Mouse (Mus musculus): ENCODE data around the gene F7. TPM values are rescaled to one million over a fixed set of nuclear protein-coding genes. Genes with fewer than 3 reads are reported as not detected.
"Not testable (repeated sequence)": the region's sequence is repeated elsewhere in the genome, so short reads cannot be mapped to it uniquely, and the experiment has no call there.

Gene F7
- polyA plus RNA-seq, 1 experiment from 2014 or later = 0.21 TPM

- peaks cover 18% of the 10 kb centered on the region; the same call in 1 of the 2 replicates for H3K4me1 ChIP-seq
- H3K4me2 ChIP-seq = no peak within 1 kb of the TSS
- H3K36me3 ChIP-seq = no peaks in the 10 kb centered on the region
- 65% methylated on average over 7 of the region's 7 CpGs for WGBS
- H3K4me3 ChIP-seq (replicated peaks) = no peak within 1 kb of the TSS
- no peaks in the 10 kb centered on the region for H3K9me3 ChIP-seq (replicated peaks)
- no peak for ATAC-seq (replicated peaks; ENCODE audit: low FRiP score)
- H3K27me3 ChIP-seq = no peaks in the 10 kb centered on the region
- no peak within 1 kb of the TSS for H3K27ac ChIP-seq
- H3K9ac ChIP-seq = no peak within 1 kb of the TSS
Measured at GRCm38 (mm10) chr8:13037015-13037414, 11.2 kb downstream of the F7 start, which contains the start of gene F10. Gene F10, plus strand, starts transcription at chr8:13037308.

GRCm38 (mm10) chr8:13037569-13037968 lies 11.7 kb downstream of the F7 start:
- H3K27me3 ChIP-seq = no peaks in the 10 kb centered on the region
- H3K4me3 ChIP-seq (replicated peaks) = no peak overlapping the region
- whole genome bisulfite sequencing = 39% methylated on average over 5 of the region's 5 CpGs
- no peak overlapping the region for H3K4me2 ChIP-seq
- peaks cover 18% of the 10 kb centered on the region; the same call in 1 of the 2 replicates for H3K4me1 ChIP-seq
- no peak overlapping the region for H3K27ac ChIP-seq
- no peak overlapping the region for H3K9ac ChIP-seq
- H3K36me3 ChIP-seq = no peaks in the 10 kb centered on the region
- H3K9me3 ChIP-seq (replicated peaks) = no peaks in the 10 kb centered on the region
- ATAC-seq (replicated peaks; ENCODE audit: low FRiP score) = peak; percentile 23

GRCm38 (mm10) chr8:13039054-13039453 lies 13.2 kb downstream of the F7 start:
- 73% methylated on average over 6 of the region's 6 CpGs for WGBS
- no peak overlapping the region for H3K27ac ChIP-seq
- H3K4me2 ChIP-seq = no peak overlapping the region
- H3K27me3 ChIP-seq = no peaks in the 10 kb centered on the region
- ATAC-seq (replicated peaks; ENCODE audit: low FRiP score) = no peak
- peaks cover 18% of the 10 kb centered on the region; the same call in 1 of the 2 replicates for H3K4me1 ChIP-seq
- no peak overlapping the region for H3K9ac ChIP-seq
- H3K36me3 ChIP-seq = no peaks in the 10 kb centered on the region
- H3K4me3 ChIP-seq (replicated peaks) = no peak overlapping the region
- H3K9me3 ChIP-seq (replicated peaks) = no peaks in the 10 kb centered on the region

GRCm38 (mm10) chr8:13041459-13041858 lies 15.6 kb downstream of the F7 start:
- no peak for ATAC-seq (replicated peaks; ENCODE audit: low FRiP score)
- WGBS = 85% methylated on average over 4 of the region's 4 CpGs

GRCm38 (mm10) chr8:13047652-13048051 lies 21.8 kb downstream of the F7 start:
- no peaks in the 10 kb centered on the region for H3K9me3 ChIP-seq (replicated peaks)
- H3K9ac ChIP-seq = no peak overlapping the region
- no peaks in the 10 kb centered on the region for H3K36me3 ChIP-seq
- WGBS = 54% methylated on average over 5 of the region's 5 CpGs
- no peaks in the 10 kb centered on the region for H3K4me1 ChIP-seq
- H3K4me2 ChIP-seq = no peak overlapping the region
- no peak overlapping the region for H3K27ac ChIP-seq
- ATAC-seq (replicated peaks; ENCODE audit: low FRiP score) = no peak
- no peak overlapping the region for H3K4me3 ChIP-seq (replicated peaks)
- H3K27me3 ChIP-seq = no peaks in the 10 kb centered on the region

More at GRCm38 (mm10) chr8:13041459-13041858, 15.6 kb downstream of the F7 start:
- Histone ChIP-seq H3K36me3 (no peaks in the 10 kb centered on the region), H3K4me3 (replicated peaks) (no peak overlapping the region), H3K9me3 (replicated peaks) (no peaks in the 10 kb centered on the region), H3K27me3 (no peaks in the 10 kb centered on the region), H3K9ac (no peak overlapping the region), H3K4me2 (no peak overlapping the region), H3K27ac (no peak overlapping the region), H3K4me1 (peaks cover 18% of the 10 kb centered on the region; the same call in 1 of the 2 replicates)

- Histone ChIP-seq H3K36me3 (no peaks in the 10 kb centered on the region), H3K9me3 (replicated peaks) (no peaks in the 10 kb centered on the region), H3K27me3 (no peaks in the 10 kb centered on the region), H3K4me3 (replicated peaks) (no peak overlapping the region), H3K9ac (no peak overlapping the region), H3K27ac (no peak overlapping the region), H3K4me1 (no peaks in the 10 kb centered on the region), H3K4me2 (no peak overlapping the region)
- 81% methylated on average over 10 of the region's 10 CpGs for WGBS
- ATAC-seq (replicated peaks; ENCODE audit: low FRiP score) = no peak
Measured at GRCm38 (mm10) chr8:13050550-13050949, 24.7 kb downstream of the F7 start.

- no peaks in the 10 kb centered on the region for H3K27me3 ChIP-seq
- H3K9ac ChIP-seq = no peak overlapping the region
- no peaks in the 10 kb centered on the region for H3K4me1 ChIP-seq
- ATAC-seq (replicated peaks; ENCODE audit: low FRiP score) = no peak
- H3K9me3 ChIP-seq (replicated peaks) = no peaks in the 10 kb centered on the region
- H3K27ac ChIP-seq = no peak overlapping the region
- H3K4me2 ChIP-seq = no peak overlapping the region
- no peaks in the 10 kb centered on the region for H3K36me3 ChIP-seq
- H3K4me3 ChIP-seq (replicated peaks) = no peak overlapping the region
- WGBS = 78% methylated on average over 4 of the region's 4 CpGs
Measured at GRCm38 (mm10) chr8:13057351-13057750, 31.5 kb downstream of the F7 start.

- Histone ChIP-seq H3K4me3 (replicated peaks) (no peak within 1 kb of the TSS), H3K9me3 (replicated peaks) (no peaks in the 10 kb centered on the region), H3K27me3 (no peaks in the 10 kb centered on the region), H3K27ac (0 out of 2 replicates have a peak within 1 kb of the TSS, but pooled peaks have one; percentile 37), H3K9ac (no peak within 1 kb of the TSS), H3K36me3 (no peaks in the 10 kb centered on the region), H3K4me1 (no peaks in the 10 kb centered on the region), H3K4me2 (no peak within 1 kb of the TSS)
- WGBS = 76% methylated on average over 17 of the region's 17 CpGs
- ATAC-seq (replicated peaks; ENCODE audit: low FRiP score) = peak; percentile 81
Measured at GRCm38 (mm10) chr8:13060441-13061150, 34.8 kb downstream of the F7 start, which contains the start of gene Proz. Gene Proz, plus strand, starts transcription at chr8:13060914.

- H3K27me3 ChIP-seq = no peaks in the 10 kb centered on the region
- H3K9me3 ChIP-seq (replicated peaks) = no peaks in the 10 kb centered on the region
- 72% methylated on average over 16 of the region's 16 CpGs for WGBS
- no peak overlapping the region for H3K4me3 ChIP-seq (replicated peaks)
- H3K4me2 ChIP-seq = no peak overlapping the region
- H3K36me3 ChIP-seq = no peaks in the 10 kb centered on the region
- H3K27ac ChIP-seq = no peak overlapping the region
- no peak overlapping the region for H3K9ac ChIP-seq
- H3K4me1 ChIP-seq = no peaks in the 10 kb centered on the region
- ATAC-seq (replicated peaks; ENCODE audit: low FRiP score) = no peak
Measured at GRCm38 (mm10) chr8:13063112-13063511, 37.3 kb downstream of the F7 start.

GRCm38 (mm10) chr8:13073255-13073654 lies 47.4 kb downstream of the F7 start:
- H3K4me1 ChIP-seq = no peaks in the 10 kb centered on the region
- no peaks in the 10 kb centered on the region for H3K27me3 ChIP-seq
- WGBS = 92% methylated on average over 11 of the region's 11 CpGs
- no peak overlapping the region for H3K4me2 ChIP-seq
- H3K9ac ChIP-seq = no peak overlapping the region
- no peak for ATAC-seq (replicated peaks; ENCODE audit: low FRiP score)
- H3K36me3 ChIP-seq = peaks cover 58% of the 10 kb centered on the region
- no peak overlapping the region for H3K27ac ChIP-seq
- H3K9me3 ChIP-seq (replicated peaks) = no peaks in the 10 kb centered on the region
- no peak overlapping the region for H3K4me3 ChIP-seq (replicated peaks)

- no peak for ATAC-seq (replicated peaks; ENCODE audit: low FRiP score)
- no peaks in the 10 kb centered on the region for H3K9me3 ChIP-seq (replicated peaks)
- H3K4me2 ChIP-seq = no peak overlapping the region
- H3K9ac ChIP-seq = no peak overlapping the region
- H3K36me3 ChIP-seq = peaks cover 76% of the 10 kb centered on the region
- no peak overlapping the region for H3K4me3 ChIP-seq (replicated peaks)
- H3K4me1 ChIP-seq = no peaks in the 10 kb centered on the region
- H3K27ac ChIP-seq = no peak overlapping the region
- no peaks in the 10 kb centered on the region for H3K27me3 ChIP-seq
- WGBS = 92% methylated on average over 8 of the region's 8 CpGs
Measured at GRCm38 (mm10) chr8:13075044-13075443, 49.2 kb downstream of the F7 start.

- H3K4me3 ChIP-seq (replicated peaks); ATAC-seq (replicated peaks; ENCODE audit: low FRiP score); H3K27ac ChIP-seq; H3K4me1 ChIP-seq; H3K9ac ChIP-seq; H3K27me3 ChIP-seq; H3K9me3 ChIP-seq (replicated peaks); H3K4me2 ChIP-seq: not testable (repeated sequence)
- WGBS = 87% methylated on average over 1 of the region's 1 CpGs
- peaks cover 81% of the 10 kb centered on the region for H3K36me3 ChIP-seq
Measured at GRCm38 (mm10) chr8:13075579-13075978, 49.7 kb downstream of the F7 start.

- Histone ChIP-seq H3K36me3 (peaks cover 99% of the 10 kb centered on the region), H3K27ac (no peak overlapping the region), H3K27me3 (no peaks in the 10 kb centered on the region), H3K4me2 (no peak overlapping the region), H3K4me3 (replicated peaks) (no peak overlapping the region), H3K9ac (no peak overlapping the region), H3K4me1 (no peaks in the 10 kb centered on the region), H3K9me3 (replicated peaks) (no peaks in the 10 kb centered on the region)
- ATAC-seq (replicated peaks; ENCODE audit: low FRiP score) = no peak
- WGBS = 88% methylated on average over 7 of the region's 7 CpGs
Measured at GRCm38 (mm10) chr8:13077542-13077941, 51.7 kb downstream of the F7 start.

All from kidney, embryonic 15.5 days (tissue).